Mouse (Mus musculus) spleen, adult 2 months (tissue): ENCODE data around the gene Glud1.

Experiments
- CTCF ChIP-seq: fragments of 200-500 bp; IDR thresholded peaks from 2 replicates; pipeline ENCODE4 v1.5.1; 2011; ENCODE audit warnings: mild to moderate bottlenecking, inconsistent platforms; ENCODE audit not compliant: insufficient read depth, insufficient read length, insufficient replicate concordance; ENCODE audit errors: extremely low read depth
- POLR2A ChIP-seq: fragments of 200-500 bp; IDR thresholded peaks from 2 replicates; pipeline ENCODE4 v1.6.1; 2011; ENCODE audit warnings: low read depth, low read length, inconsistent platforms

DNA sequence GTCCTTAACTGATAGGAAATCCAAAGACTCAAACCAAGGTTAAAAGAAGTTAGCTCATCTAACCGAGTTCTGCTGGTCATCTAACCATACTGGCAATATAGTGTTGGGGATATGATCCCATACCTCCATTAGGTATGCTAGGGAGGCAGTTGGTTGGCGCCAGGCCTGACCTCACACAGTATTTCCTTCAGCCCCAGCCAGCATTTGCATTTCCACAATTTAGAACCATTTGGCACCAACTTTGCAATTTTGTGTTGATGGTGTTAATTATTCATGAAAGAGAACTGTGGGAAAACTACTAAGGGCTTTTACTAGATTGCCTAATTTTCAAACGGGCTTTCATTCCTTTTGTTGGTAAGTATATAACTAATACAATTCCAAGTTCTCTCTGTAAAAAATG lies 21.4 kb downstream of the Glud1 start:
- TF ChIP-seq POLR2A (no peak), CTCF (no peak)
